Mouse (Mus musculus) liver, embryonic 14.5 days (tissue): Measurements from ENCODE around the gene Glmn. TPM values are rescaled to one million over a fixed set of nuclear protein-coding genes. Genes with fewer than 3 reads are reported as not detected.

ENCODE experiments used
- ATAC-seq: fragments of 200-750 bp; cut with Nextera tagmentation; 2 replicates; pipeline ENCODE4 v1.8.0; 2017; ENCODE audit warnings: moderate number of reproducible peaks, mild to moderate bottlenecking, moderate library complexity; ENCODE audit not compliant: insufficient read depth
- DNase-seq, 3 experiments: peaks; one replicate each; pipeline ENCODE4 v3.0.0-alpha.2; 2012 to 2013; ENCODE audit warnings: low read depth in 3 of 3, low spot score in 3 of 3
- H3K27ac ChIP-seq: fragments of 300-500 bp; sonication (generic); 2 replicates; pipeline ENCODE4 v1.5.1; 2014; ENCODE audit warnings: moderate library complexity, mild to moderate bottlenecking, control low read depth, inconsistent platforms
- H3K27me3 ChIP-seq: fragments of 300-500 bp; sonication (generic); 2 replicates; pipeline ENCODE4 v1.6.1; 2014; ENCODE audit warnings: mild to moderate bottlenecking, low read length, moderate library complexity; ENCODE audit not compliant: control insufficient read depth, insufficient read depth
- H3K36me3 ChIP-seq: fragments of 300-500 bp; sonication (generic); replicated peaks from 2 replicates; pipeline ENCODE4 v1.6.1; 2014; ENCODE audit warnings: low read depth; ENCODE audit not compliant: control insufficient read depth, insufficient read depth
- H3K4me1 ChIP-seq, 2 experiments: fragments of 200-500 bp in 1 of 2; fragments of 300-500 bp in 1 of 2; sonication (generic) in 1 of 2; replicated peaks; 2 replicates each; pipeline ENCODE4 v1.6.1; 2012 to 2014; ENCODE audit warnings: antibody characterized with exemption in 1 of 2, inconsistent platforms in 1 of 2, low read length in 1 of 2; ENCODE audit not compliant: control insufficient read depth in 2 of 2, insufficient read depth in 2 of 2
- H3K4me2 ChIP-seq: fragments of 300-500 bp; sonication (generic); 2 replicates; pipeline ENCODE4 v1.6.1; 2014; ENCODE audit warnings: low read depth, mild to moderate bottlenecking, control low read depth, moderate library complexity
- H3K4me3 ChIP-seq, 2 experiments: fragments of 200-500 bp in 1 of 2; fragments of 300-500 bp in 1 of 2; sonication (generic) in 1 of 2; 2 replicates each; pipeline ENCODE4 v1.5.1; 2012 to 2014; ENCODE audit warnings: low read depth in 2 of 2, low read length in 2 of 2, mild to moderate bottlenecking in 2 of 2, control low read depth in 1 of 2, inconsistent platforms in 1 of 2, moderate library complexity in 1 of 2; ENCODE audit not compliant: insufficient read depth in 1 of 2
- H3K9ac ChIP-seq: fragments of 300-500 bp; sonication (generic); replicated peaks from 2 replicates; pipeline ENCODE4 v1.6.1; 2014; ENCODE audit warnings: mild to moderate bottlenecking, control low read depth, moderate library complexity
- H3K9me3 ChIP-seq: fragments of 300-500 bp; sonication (generic); 2 replicates; pipeline ENCODE4 v1.6.1; 2016; ENCODE audit warnings: low read length, mixed read lengths; ENCODE audit not compliant: control insufficient read depth
- CTCF ChIP-seq: IDR thresholded peaks from 2 replicates; pipeline ENCODE4 v1.5.1; 2016; ENCODE audit warnings: antibody characterized with exemption, low read depth, control low read depth
- EP300 ChIP-seq: IDR thresholded peaks from 2 replicates; pipeline ENCODE4 v1.6.1; 2016; ENCODE audit warnings: antibody characterized with exemption, low read depth
- WGBS: fragments of 180-500 bp; shearing (Covaris S2); extraction: QIAGEN DNeasy Blood & Tissue Kit; methylation state at CpG from one replicate; pipeline ENCODE4 v1.1.7; 2014; ENCODE audit not compliant: insufficient replicate concordance; 5-methylcytosine and 5-hydroxymethylcytosine counted together
- polyA plus RNA-seq, 2 experiments: library from polyadenylated mRNA; depleted of rRNA in 1 of 2; stranded (reverse) in 1 of 2; unstranded in 1 of 2; fragments of >200 nt; fragmentation: Nextera tagmentation in 1 of 2; extraction: Ambion mirVana in 1 of 2; gene quantifications; 2 replicates each; pipeline versions ENCODE4 v1.2.1 to v1.2.3; 2012 to 2014

Gene Glmn
- polyA plus RNA-seq, 2 experiments, result 3.1 to 6.2 TPM

- Histone ChIP-seq H3K4me1 (peaks cover 18% of the 10 kb centered on the region in 2 experiments), H3K27ac (no peak overlapping the region), H3K9ac (no peak overlapping the region), H3K4me2 (no peak overlapping the region), H3K9me3 (no peaks in the 10 kb centered on the region), H3K4me3 (no peak overlapping the region), H3K36me3 (no peaks in the 10 kb centered on the region), H3K27me3 (peaks cover 3% of the 10 kb centered on the region; the same call in 1 of the 2 replicates)
- no peak for DNase-seq
- WGBS, result 43% methylated on average over 4 of the region's 4 CpGs
- TF ChIP-seq CTCF, result no peak
- no peak for ATAC-seq
Observed at GRCm38 (mm10) chr5:107545927-107546326, 51.8 kb downstream of the Glmn start.

- Histone ChIP-seq H3K9me3 (no peaks in the 10 kb centered on the region), H3K36me3 (no peaks in the 10 kb centered on the region), H3K27ac (no peak overlapping the region), H3K4me1 (peaks cover 2 to 4% of the 10 kb centered on the region in 2 experiments; a peak in 1 of 4 replicates), H3K27me3 (peaks cover 3% of the 10 kb centered on the region; the same call in 1 of the 2 replicates), H3K4me3 (no peak overlapping the region), H3K4me2 (no peak overlapping the region), H3K9ac (no peak overlapping the region)
- no peak for TF ChIP-seq EP300
- no peak for TF ChIP-seq CTCF
- WGBS, result 65% methylated on average over 7 of the region's 7 CpGs
- DNase-seq (no peak), ATAC-seq (no peak)
Observed at GRCm38 (mm10) chr5:107541696-107542095, 56.0 kb downstream of the Glmn start.

- Histone ChIP-seq H3K9me3 (no peaks in the 10 kb centered on the region), H3K4me1 (peaks cover 0 to 4% of the 10 kb centered on the region in 2 experiments; a peak in 1 of 4 replicates), H3K4me3 (no peak within 1 kb of the TSS), H3K4me2 (no peak within 1 kb of the TSS), H3K36me3 (no peaks in the 10 kb centered on the region), H3K27ac (no peak within 1 kb of the TSS), H3K27me3 (no peaks in the 10 kb centered on the region; the same call in 1 of the 2 replicates), H3K9ac (no peak within 1 kb of the TSS)
- TF ChIP-seq EP300 (no peak), CTCF (no peak; the same call in 1 of the 2 replicates)
- 65% methylated on average over 15 of the region's 15 CpGs for WGBS
- ATAC-seq (peak; percentile 26; the same call in 1 of the 2 replicates), DNase-seq (no peak)
Observed at GRCm38 (mm10) chr5:107534581-107534980, 63.1 kb downstream of the Glmn start, which contains the start of gene 1700028K03Rik. 1700028K03Rik (plus strand) TSS chr5:107534709.

- Histone ChIP-seq H3K9me3 (no peaks in the 10 kb centered on the region), H3K4me2 (no peak overlapping the region), H3K4me3 (no peak overlapping the region), H3K36me3 (no peaks in the 10 kb centered on the region), H3K27me3 (no peaks in the 10 kb centered on the region), H3K4me1 (peaks cover 0 to 4% of the 10 kb centered on the region in 2 experiments; a peak in 1 of 4 replicates), H3K9ac (no peak overlapping the region), H3K27ac (no peak overlapping the region)
- TF ChIP-seq EP300 (peak; percentile 49), CTCF (no peak)
- no peak for DNase-seq
- 9% methylated on average over 2 of the region's 2 CpGs for WGBS
- peak; percentile 37; the same call in 1 of the 2 replicates for ATAC-seq
Observed at GRCm38 (mm10) chr5:107533590-107533989, 64.1 kb downstream of the Glmn start.

GRCm38 (mm10) chr5:107528856-107529255 lies 68.8 kb downstream of the Glmn start:
- 0 out of 4 replicates have a peak, but pooled peaks cover 0 to 1% of the 10 kb centered on the region in 2 experiments for H3K4me1 ChIP-seq
- H3K36me3 ChIP-seq, result no peaks in the 10 kb centered on the region
- 63% methylated on average over 3 of the region's 3 CpGs for whole genome bisulfite sequencing
- no peaks in the 10 kb centered on the region for H3K27me3 ChIP-seq
- H3K9me3 ChIP-seq, result no peaks in the 10 kb centered on the region
- DNase-seq (no peak), ATAC-seq (no peak)
- no peak overlapping the region for H3K27ac ChIP-seq
- no peak overlapping the region for H3K9ac ChIP-seq
- H3K4me2 ChIP-seq, result no peak overlapping the region
- no peak for TF ChIP-seq EP300
- H3K4me3 ChIP-seq, result no peak overlapping the region
